Mouse (Mus musculus): Measurements from ENCODE around the gene Nmu.

The Nmu gene

DNA sequence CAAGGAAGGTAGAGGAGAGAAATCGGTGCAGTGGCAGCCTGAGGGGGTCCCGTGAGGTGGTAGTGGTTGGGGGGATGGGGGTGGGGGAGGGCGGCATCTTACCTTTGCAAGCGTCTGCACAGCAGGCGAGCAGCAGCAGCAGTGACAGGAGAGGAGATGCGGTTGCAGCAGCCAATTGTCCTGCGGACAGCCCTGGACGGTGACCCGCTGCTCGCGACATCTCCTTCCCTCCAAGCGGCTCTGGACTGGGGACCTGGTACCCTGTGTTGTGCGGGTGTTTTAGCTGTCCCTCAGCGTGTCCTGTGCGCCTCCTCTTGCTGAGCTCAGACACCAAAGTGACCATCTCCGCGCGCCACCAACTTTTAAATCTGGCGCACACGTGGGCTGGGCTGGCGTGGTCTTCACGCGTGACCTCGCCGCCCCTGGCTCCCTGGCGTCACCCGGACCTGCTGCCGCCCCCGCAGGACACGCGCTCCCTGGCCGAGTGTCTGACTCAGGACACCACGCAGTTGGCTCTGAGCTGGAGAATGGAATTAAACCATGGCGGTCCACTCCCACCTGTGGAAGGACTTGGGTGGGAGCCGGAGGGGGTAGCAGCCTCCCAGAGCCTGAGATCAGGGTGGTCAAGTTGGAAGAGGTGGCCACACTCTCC, at the start of gene Nmu:
Gene Nmu, minus strand, starts transcription at position 336 of the 652 bp plus-strand sequence.
- DNase-seq: peak; percentile 8

GRCm38 (mm10) chr5:76411697-76412096, 48.1 kb upstream of the Nmu start:
- DNase-seq: no peak

GRCm38 (mm10) chr5:76394382-76394781, 30.8 kb upstream of the Nmu start:
- no peak for DNase-seq

DNA sequence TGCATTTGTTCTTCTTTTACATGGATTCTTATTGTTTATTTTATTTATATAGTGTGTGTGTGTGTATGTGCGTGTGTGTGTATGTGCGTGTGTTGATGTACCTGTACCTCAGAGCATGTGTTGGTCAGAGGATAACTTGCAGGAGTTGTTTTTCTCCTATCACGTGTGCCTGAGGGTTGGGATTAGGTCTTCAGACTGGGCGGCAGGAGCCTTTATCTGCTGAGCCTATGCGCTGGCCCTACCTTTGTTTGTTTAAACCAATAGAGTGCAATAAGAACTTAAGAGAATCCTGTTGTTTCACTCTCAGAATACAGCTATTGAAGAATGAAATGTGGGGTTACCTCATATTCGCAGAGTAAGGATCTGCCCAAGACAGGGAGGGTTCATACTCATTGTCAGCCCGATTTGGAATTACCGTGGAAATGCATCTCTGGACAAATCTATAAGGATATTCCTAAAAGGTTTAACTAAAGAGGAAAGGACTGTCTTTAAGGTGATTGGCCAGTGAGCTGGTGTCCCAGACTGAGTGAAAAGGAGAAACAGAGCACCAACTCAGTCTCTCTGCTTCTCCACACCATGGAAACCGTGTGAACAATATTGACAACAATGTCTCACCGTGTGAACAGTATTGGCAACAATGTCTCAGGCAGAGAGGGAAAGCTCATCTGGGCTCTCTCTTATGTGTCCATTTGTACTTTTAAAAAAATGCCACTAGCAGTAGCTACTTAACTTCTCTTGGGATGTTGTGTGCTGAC, 25.6 kb upstream of the Nmu start:
- no peak for DNase-seq

- no peak for DNase-seq
Observed at GRCm38 (mm10) chr5:76388474-76388873, 24.9 kb upstream of the Nmu start.

GRCm38 (mm10) chr5:76383673-76384072, 20.1 kb upstream of the Nmu start:
- no peak for DNase-seq

DNA sequence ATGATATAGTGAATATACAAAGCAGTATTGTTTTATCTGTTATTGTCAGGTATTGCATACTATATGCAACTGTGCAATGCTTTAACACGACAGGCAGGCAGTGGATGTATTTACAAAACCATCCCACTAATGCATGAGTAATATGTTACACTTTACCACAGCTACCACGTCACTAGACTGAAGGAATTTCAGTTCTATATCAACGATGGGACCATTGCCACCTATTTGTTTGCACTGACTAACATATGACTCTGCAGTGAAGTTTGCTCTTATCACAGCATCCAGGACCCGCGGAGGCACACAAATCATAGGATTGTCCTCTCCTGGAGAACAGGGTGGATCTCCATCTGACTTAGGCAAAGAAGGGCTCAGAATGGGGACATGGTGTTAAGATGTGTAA, 18.2 kb upstream of the Nmu start:
- DNase-seq: no peak

DNA sequence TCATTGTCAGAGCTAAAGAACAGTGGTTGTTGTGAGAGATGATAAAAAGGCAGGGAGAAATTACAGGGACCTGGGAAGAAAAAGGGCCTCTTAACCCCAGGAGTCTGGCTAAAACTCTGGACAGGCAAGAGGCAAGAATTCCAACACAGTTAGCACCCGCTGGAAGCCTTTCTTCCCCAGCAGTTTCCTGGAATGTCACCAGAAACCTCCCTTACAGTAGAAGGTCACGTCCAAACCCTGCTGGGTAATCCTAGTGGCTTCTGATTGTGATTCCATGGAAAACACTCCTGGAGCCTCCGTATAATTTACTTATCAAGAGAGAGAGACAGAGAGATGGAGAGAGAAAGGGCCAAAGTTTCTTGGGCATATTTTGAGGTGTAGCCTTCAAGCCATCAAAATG, 15.6 kb upstream of the Nmu start:
- no peak for DNase-seq

DNA sequence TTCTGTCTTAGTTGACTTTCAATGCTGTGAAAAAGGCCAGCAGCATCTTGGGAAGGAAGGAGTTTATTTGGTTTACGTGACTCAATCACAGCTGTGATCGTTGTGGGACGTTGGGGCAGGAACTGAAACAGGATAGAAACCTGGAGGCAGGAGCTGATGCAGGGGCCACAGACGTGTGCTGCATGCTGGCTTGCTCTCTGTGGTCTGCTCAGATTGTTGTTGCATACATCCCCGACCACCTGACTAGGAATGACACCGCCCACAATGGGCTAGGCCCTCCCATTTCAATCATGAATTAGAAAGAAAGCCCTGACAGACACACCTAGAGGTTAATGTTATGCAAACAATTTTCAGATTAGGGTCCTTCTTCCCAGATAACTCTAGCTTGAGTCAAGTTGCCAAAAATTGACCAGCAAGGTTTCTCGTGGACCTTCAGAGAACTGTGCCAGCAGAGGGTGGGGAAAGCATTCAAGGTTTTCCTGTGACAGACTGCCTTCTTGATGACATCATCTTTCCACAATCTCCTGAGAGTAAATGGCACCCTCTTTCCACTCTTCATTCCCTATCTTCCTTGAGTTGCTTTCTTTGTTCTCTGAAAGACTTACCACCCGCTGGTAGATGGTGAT, 5.7 kb upstream of the Nmu start:
- DNase-seq: no peak

DNA sequence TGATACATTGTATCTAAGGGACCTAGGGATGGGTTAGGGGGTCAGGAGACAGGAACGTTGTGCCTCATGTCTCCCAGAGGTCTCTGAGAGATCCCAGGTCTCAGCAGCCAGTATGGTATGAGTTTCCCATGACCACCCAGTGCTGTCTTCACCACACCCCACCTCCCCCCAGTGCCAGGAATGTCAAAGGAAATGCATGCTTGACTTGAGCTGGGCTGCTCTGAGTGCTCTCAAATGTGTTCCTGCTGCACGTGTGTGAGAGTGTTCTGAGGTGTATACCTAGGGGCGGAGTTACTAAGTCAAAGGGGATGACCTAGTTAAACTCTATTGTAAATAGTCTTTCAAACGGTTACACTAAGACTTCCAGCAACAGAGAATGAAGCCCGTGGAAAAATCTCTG, 1.8 kb upstream of the Nmu start:
- DNase-seq: no peak

DNA sequence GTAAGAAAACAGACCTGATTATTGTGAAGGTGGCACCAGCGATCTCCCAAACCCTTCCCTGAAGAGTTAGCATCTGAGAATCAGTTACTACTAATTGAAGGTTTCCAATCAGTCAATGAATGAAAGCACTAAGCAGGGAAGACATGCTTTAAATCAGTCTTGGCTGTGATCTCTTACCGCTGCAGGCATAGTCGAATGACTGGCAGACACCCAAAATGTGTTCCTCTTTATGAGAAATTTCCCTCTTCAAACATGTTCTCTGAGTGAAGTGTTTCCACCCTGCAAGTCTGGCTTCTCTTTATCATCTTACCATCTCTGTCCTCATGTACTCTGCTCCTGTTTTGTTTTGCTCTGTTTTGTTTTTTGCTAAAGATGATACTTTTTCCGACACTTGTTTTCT, 2.8 kb downstream of the Nmu start:
- peak; percentile 13 to 20 for DNase-seq

DNA sequence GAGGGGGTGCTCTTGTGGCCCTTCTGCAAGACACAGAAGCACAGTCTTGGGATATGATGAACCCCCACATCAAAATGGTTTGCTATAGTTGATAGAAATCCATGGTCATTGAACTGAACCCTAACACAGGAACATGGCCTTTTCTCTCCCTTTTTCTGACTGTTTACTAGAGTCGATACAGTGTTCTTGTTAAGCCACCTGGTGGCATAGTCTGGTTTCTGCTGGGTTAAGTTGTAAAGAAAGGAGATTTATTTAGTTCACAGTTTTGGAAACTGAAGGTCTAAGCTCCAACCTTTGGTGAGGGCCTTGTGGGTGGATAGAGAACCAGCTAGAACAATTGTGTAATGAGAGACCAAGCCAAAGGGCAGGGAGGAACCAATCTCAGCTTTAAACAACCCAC, 3.5 kb downstream of the Nmu start:
- DNase-seq: no peak

DNA sequence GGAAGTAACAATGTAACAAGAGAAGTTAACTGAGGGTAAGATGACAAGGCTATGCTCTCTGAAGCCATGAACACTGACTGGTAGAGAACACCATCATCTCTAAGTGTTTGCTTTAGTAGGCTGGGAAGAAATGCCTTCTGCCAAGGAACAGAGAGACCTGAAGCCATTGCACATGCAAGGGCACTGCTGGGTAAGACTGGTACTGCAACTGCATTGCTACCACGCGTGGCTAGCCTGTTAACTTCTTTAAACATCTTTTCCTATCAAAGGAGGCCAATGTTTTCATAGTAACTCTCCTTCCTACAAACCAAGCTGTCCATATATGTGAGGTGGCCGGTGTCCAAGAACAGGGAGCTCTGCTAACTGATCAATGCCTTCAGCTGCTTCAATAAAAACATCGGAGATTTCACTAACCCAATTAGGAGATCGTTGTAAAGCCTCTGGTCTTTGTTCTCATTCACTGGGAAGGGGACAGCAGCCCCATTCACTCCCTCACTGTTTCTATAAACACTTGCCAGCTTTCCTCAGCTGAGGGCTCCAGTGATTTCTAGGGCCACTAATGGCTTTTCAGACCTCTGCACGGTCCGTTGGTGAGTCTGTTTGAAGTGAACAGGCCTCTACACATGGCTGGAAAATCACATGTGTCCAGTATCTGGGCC, 11.5 kb downstream of the Nmu start:
- DNase-seq: no peak

DNA sequence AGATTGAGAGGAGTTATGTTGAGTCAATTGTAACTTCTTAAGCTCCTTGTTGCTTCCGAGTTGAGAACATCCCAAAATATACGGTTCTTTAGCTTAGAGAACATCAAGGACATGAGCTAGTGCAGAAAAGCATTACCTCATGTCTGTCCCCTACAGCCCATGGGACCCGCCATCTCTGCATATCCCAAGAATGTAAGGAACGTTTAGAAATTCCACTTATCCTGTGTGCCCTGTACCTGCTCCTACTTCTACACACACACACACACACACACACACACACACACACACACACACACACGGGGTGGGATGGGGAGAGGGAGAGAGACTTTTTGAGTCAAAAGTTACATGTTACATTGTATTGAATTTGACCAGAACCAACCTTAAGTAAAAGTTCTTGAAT, 12.1 kb downstream of the Nmu start:
- no peak for DNase-seq

DNA sequence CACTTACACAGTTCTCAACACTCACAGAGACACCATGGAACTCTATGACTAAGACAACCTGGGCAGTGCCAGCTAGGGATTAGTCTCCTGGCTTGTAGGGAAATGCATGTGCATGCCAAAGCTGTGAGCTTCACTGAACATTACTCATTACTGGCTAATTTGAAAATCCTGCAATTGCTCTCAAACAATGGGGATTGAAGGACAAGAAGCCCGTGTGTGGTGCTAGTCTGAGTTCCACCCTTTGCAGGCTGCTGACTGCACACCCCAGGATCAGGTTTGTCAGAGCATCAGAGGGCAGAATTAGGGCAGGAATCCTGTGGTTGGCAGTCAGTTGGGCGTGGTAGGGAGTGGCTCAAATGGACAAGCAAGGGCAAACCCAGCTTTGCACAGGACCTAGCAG, 17.5 kb downstream of the Nmu start:
- DNase-seq: peak; percentile 39 to 42

DNA sequence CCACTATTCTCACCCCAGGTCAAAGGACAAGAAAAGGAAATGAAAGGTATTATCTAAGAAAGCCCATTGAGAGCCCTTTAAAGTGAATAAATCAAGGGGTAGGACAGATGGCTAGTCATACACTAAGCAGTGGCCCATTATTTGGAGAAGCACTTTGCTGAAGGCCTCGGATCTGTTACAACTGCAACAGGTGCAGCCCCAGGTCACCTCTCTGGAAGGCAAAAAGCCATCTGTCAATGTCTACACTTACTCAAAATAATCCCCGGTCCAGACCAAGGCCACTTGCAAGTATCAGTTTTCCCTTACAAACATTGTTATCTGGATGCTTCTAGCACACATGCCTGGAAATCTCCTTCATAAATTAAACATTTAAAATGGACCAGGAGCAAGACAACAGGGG, 22.7 kb downstream of the Nmu start:
- no peak for DNase-seq

- DNase-seq: no peak
Observed at GRCm38 (mm10) chr5:76337100-76337499, 26.5 kb downstream of the Nmu start.

- DNase-seq: no peak
Observed at GRCm38 (mm10) chr5:76333833-76334232, 29.8 kb downstream of the Nmu start.

- DNase-seq: no peak
Observed at GRCm38 (mm10) chr5:76330953-76331352, 32.6 kb downstream of the Nmu start, which contains the start of gene Pdcl2. TSS of gene Pdcl2 (minus strand) at chr5:76331156.

GRCm38 (mm10) chr5:76327296-76327695, 36.3 kb downstream of the Nmu start:
- no peak for DNase-seq

- DNase-seq: no peak
Observed at GRCm38 (mm10) chr5:76325113-76325512, 38.5 kb downstream of the Nmu start.

GRCm38 (mm10) chr5:76321249-76322196, 42.1 kb downstream of the Nmu start:
- peak in 1 of 2 experiments; percentile 10 for DNase-seq
